Mouse (Mus musculus): ENCODE results near the gene Tbx10. TPM values are rescaled to one million over a fixed set of nuclear protein-coding genes. Genes with fewer than 3 reads are reported as not detected.
"Not testable (repeated sequence)": the region's sequence is repeated elsewhere in the genome, so short reads cannot be mapped to it uniquely, and the experiment has no call there.

Gene Tbx10
- polyA plus RNA-seq, 1 experiment from 2014 or later: 1.3 TPM

GRCm38 (mm10) chr19:4049069-4049468 is 56.5 kb downstream of the Tbx10 start:
- not testable (repeated sequence) for H3K27ac ChIP-seq; ATAC-seq; H3K36me3 ChIP-seq; H3K9ac ChIP-seq; H3K4me3 ChIP-seq; H3K4me2 ChIP-seq; H3K27me3 ChIP-seq (replicated peaks); H3K9me3 ChIP-seq (replicated peaks)
- peaks cover 31% of the 10 kb centered on the region for H3K4me1 ChIP-seq
- WGBS (ENCODE audit: insufficient replicate concordance): 72% methylated on average over 5 of the region's 5 CpGs

Other genes with a start within 250 kb of the Tbx10 start
- 12.5 and 13.4 TPM in 2 replicates for gene Kmt5b, start 225.3 kb upstream of the Tbx10 start, polyA plus RNA-seq (2016; fragmentation: Nextera tagmentation; extraction: Ambion mirVana)
- 25.5 and 26.7 TPM in 2 replicates for gene Chka, start 141.0 kb upstream of the Tbx10 start, polyA plus RNA-seq (2016; fragmentation: Nextera tagmentation; extraction: Ambion mirVana)
- 24.7 and 26.1 TPM in 2 replicates for gene Tcirg1, start 85.6 kb upstream of the Tbx10 start, polyA plus RNA-seq (2016; fragmentation: Nextera tagmentation; extraction: Ambion mirVana)
- 197 and 218 TPM in 2 replicates for gene Ndufs8, start 80.0 kb upstream of the Tbx10 start, polyA plus RNA-seq (2016; fragmentation: Nextera tagmentation; extraction: Ambion mirVana)
- 1.8 and 1.9 TPM in 2 replicates for gene Aldh3b1, start 62.9 kb upstream of the Tbx10 start, polyA plus RNA-seq (2016; fragmentation: Nextera tagmentation; extraction: Ambion mirVana)
- 14.3 and 15.3 TPM in 2 replicates for gene Unc93b1, start 57.6 kb upstream of the Tbx10 start, polyA plus RNA-seq (2016; fragmentation: Nextera tagmentation; extraction: Ambion mirVana)
- gene Aldh3b3, start 34.1 kb upstream of the Tbx10 start, polyA plus RNA-seq (2016; fragmentation: Nextera tagmentation; extraction: Ambion mirVana): 0.04 TPM in 1 of 2 replicates, not detected in the other
- 0.14 and 0.22 TPM in 2 replicates for gene Aldh3b2, start 20.4 kb upstream of the Tbx10 start, polyA plus RNA-seq (2016; fragmentation: Nextera tagmentation; extraction: Ambion mirVana)
- gene Acy3, start 6.2 kb upstream of the Tbx10 start, polyA plus RNA-seq (2016; fragmentation: Nextera tagmentation; extraction: Ambion mirVana): 9.1 and 10.0 TPM in 2 replicates
- 18.6 and 21.0 TPM in 2 replicates for gene Nudt8, start 7.8 kb downstream of the Tbx10 start, polyA plus RNA-seq (2016; fragmentation: Nextera tagmentation; extraction: Ambion mirVana)
- 0.85 and 1.1 TPM in 2 replicates for gene Gm49405, start 7.9 kb downstream of the Tbx10 start, polyA plus RNA-seq (2016; fragmentation: Nextera tagmentation; extraction: Ambion mirVana)
- gene Doc2g, start 10.6 kb downstream of the Tbx10 start, polyA plus RNA-seq (2016; fragmentation: Nextera tagmentation; extraction: Ambion mirVana): 1.3 and 1.5 TPM in 2 replicates
- gene Ndufv1, start 20.1 kb downstream of the Tbx10 start, polyA plus RNA-seq (2016; fragmentation: Nextera tagmentation; extraction: Ambion mirVana): 186 and 187 TPM in 2 replicates
- gene Gstp1, start 45.2 kb downstream of the Tbx10 start, polyA plus RNA-seq (2016; fragmentation: Nextera tagmentation; extraction: Ambion mirVana): 583 and 622 TPM in 2 replicates
- gene Gstp2, start 53.3 kb downstream of the Tbx10 start, polyA plus RNA-seq (2016; fragmentation: Nextera tagmentation; extraction: Ambion mirVana): 6.2 and 7.3 TPM in 2 replicates
- gene Gstp3, start 66.8 kb downstream of the Tbx10 start, polyA plus RNA-seq (2016; fragmentation: Nextera tagmentation; extraction: Ambion mirVana): 15.0 and 18.5 TPM in 2 replicates
- gene Cabp2, start 88.8 kb downstream of the Tbx10 start, polyA plus RNA-seq (2016; fragmentation: Nextera tagmentation; extraction: Ambion mirVana): 0.37 and 0.53 TPM in 2 replicates
- gene Cdk2ap2, start 104.4 kb downstream of the Tbx10 start, polyA plus RNA-seq (2016; fragmentation: Nextera tagmentation; extraction: Ambion mirVana): 93.2 and 101 TPM in 2 replicates
- gene Pitpnm1, start 107.2 kb downstream of the Tbx10 start, polyA plus RNA-seq (2016; fragmentation: Nextera tagmentation; extraction: Ambion mirVana): 4.8 and 5.0 TPM in 2 replicates
- gene Aip, start 133.1 kb downstream of the Tbx10 start, polyA plus RNA-seq (2016; fragmentation: Nextera tagmentation; extraction: Ambion mirVana): 42.0 and 43.6 TPM in 2 replicates
- not detected in 2 replicates for gene Gpr152, start 147.0 kb downstream of the Tbx10 start, polyA plus RNA-seq (2016; fragmentation: Nextera tagmentation; extraction: Ambion mirVana)
- 0.06 and 0.07 TPM in 2 replicates for gene Cabp4, start 151.3 kb downstream of the Tbx10 start, polyA plus RNA-seq (2016; fragmentation: Nextera tagmentation; extraction: Ambion mirVana)
- gene Coro1b, start 155.9 kb downstream of the Tbx10 start, polyA plus RNA-seq (2016; fragmentation: Nextera tagmentation; extraction: Ambion mirVana): 86.5 and 86.9 TPM in 2 replicates
- 24.3 and 26.2 TPM in 2 replicates for gene Ptprcap, start 160.9 kb downstream of the Tbx10 start, polyA plus RNA-seq (2016; fragmentation: Nextera tagmentation; extraction: Ambion mirVana)
- 39.1 and 39.4 TPM in 2 replicates for gene Rps6kb2, start 170.6 kb downstream of the Tbx10 start, polyA plus RNA-seq (2016; fragmentation: Nextera tagmentation; extraction: Ambion mirVana)
- gene Carns1, start 182.7 kb downstream of the Tbx10 start, polyA plus RNA-seq (2016; fragmentation: Nextera tagmentation; extraction: Ambion mirVana): 0.93 and 1.3 TPM in 2 replicates
- gene Tbc1d10c, start 198.5 kb downstream of the Tbx10 start, polyA plus RNA-seq (2016; fragmentation: Nextera tagmentation; extraction: Ambion mirVana): 4.3 and 4.9 TPM in 2 replicates
- 572 and 577 TPM in 2 replicates for gene Ppp1ca, start 199.3 kb downstream of the Tbx10 start, polyA plus RNA-seq (2016; fragmentation: Nextera tagmentation; extraction: Ambion mirVana)
- gene Rad9a, start 208.9 kb downstream of the Tbx10 start, polyA plus RNA-seq (2016; fragmentation: Nextera tagmentation; extraction: Ambion mirVana): 26.5 and 26.8 TPM in 2 replicates
- 0.73 and 1.3 TPM in 2 replicates for gene Clcf1, start 221.5 kb downstream of the Tbx10 start, polyA plus RNA-seq (2016; fragmentation: Nextera tagmentation; extraction: Ambion mirVana)
- not detected in 2 replicates for gene AC109138.7, start 221.6 kb downstream of the Tbx10 start, polyA plus RNA-seq (2016; fragmentation: Nextera tagmentation; extraction: Ambion mirVana)
- gene Pold4, start 239.1 kb downstream of the Tbx10 start, polyA plus RNA-seq (2016; fragmentation: Nextera tagmentation; extraction: Ambion mirVana): 12.8 and 13.2 TPM in 2 replicates

Measured in liver, embryonic 12.5 days (tissue).